Mouse (Mus musculus) erythroblast, embryonic 14.5 days (primary cell): ENCODE data around the gene Zc3h12c.

Source experiments
- GATA1 ChIP-seq: IDR thresholded peaks from 2 replicates; pipeline ENCODE4 v1.6.1; 2012; ENCODE audit warnings: low read length, inconsistent platforms, mixed read lengths
- TAL1 ChIP-seq: IDR thresholded peaks from 3 replicates; pipeline ENCODE4 v1.6.1; 2012; ENCODE audit warnings: low read length, inconsistent platforms, mixed read lengths

DNA sequence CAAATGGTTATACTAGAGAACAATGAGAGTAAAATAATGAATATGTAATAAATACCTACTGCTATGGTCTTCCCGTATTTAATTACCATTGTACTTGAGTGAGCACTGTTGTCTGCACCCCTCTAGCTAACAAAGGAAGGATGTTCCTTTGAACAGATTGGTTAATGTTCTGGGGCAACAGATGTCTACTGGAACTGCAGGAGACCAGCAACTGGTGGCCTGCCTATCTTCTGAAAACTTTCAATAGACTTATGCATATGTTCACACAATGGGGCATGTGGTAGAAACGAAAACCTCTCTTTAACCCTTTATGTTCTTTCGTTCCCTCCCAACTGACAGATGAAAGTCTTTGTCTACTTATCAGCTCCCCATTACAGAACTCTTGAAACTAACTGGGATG, 20.1 kb downstream of the Zc3h12c start:
- no peak for TF ChIP-seq GATA1
- no peak for TF ChIP-seq TAL1
